Mouse (Mus musculus): ENCODE results near the gene Ppm1n. TPM values are rescaled to one million over a fixed set of nuclear protein-coding genes. Genes with fewer than 3 reads are reported as not detected.

Gene Ppm1n
- polyA plus RNA-seq, 1 experiment from 2014 or later: 0.17 TPM

GRCm38 (mm10) chr7:19226817-19227797 is 52.8 kb downstream of the Ppm1n start:
- no peaks in the 10 kb centered on the region for H3K36me3 ChIP-seq (ENCODE audit: control insufficient read depth, insufficient read depth, low read length)
- ATAC-seq (ENCODE audit: low FRiP score, low TSS enrichment): peak; percentile 11
- no peaks in the 10 kb centered on the region for H3K9me3 ChIP-seq (ENCODE audit: control insufficient read depth, low read length)
- no peaks in the 10 kb centered on the region for H3K27me3 ChIP-seq (ENCODE audit: control insufficient read depth, insufficient read depth, low read length)
- H3K4me1 ChIP-seq (replicated peaks; ENCODE audit: control insufficient read depth, insufficient read depth): peaks cover 6% of the 10 kb centered on the region
- H3K27ac ChIP-seq (replicated peaks): peak overlapping the region; percentile 87
- peak overlapping the region; percentile 38 for H3K4me3 ChIP-seq (ENCODE audit: low read depth, low read length)
- peak; percentile 52 for DNase-seq (ENCODE audit: low spot score)
- TF ChIP-seq EP300 (optimal IDR thresholded peaks at IDR 0.05): no peak
- H3K9ac ChIP-seq (ENCODE audit: low read length): peak overlapping the region; percentile 53
- 14% methylated on average over 20 of the region's 20 CpGs for WGBS
- peak overlapping the region; percentile 51 for H3K4me2 ChIP-seq (replicated peaks; ENCODE audit: low read depth)

Other genes with a start within 250 kb of the Ppm1n start
- gene Rsph6a, start 225.4 kb downstream of the Ppm1n start, polyA plus RNA-seq (2015; fragmentation: Nextera tagmentation; extraction: Ambion mirVana): not detected in 2 replicates
- 4.5 and 7.0 TPM in 2 replicates for gene Dmwd, start 203.8 kb downstream of the Ppm1n start, polyA plus RNA-seq (2015; fragmentation: Nextera tagmentation; extraction: Ambion mirVana)
- 91.3 and 103 TPM in 2 replicates for gene Dmpk, start 196.2 kb downstream of the Ppm1n start, polyA plus RNA-seq (2015; fragmentation: Nextera tagmentation; extraction: Ambion mirVana)
- 6.1 and 7.7 TPM in 2 replicates for gene Six5, start 185.5 kb downstream of the Ppm1n start, polyA plus RNA-seq (2015; fragmentation: Nextera tagmentation; extraction: Ambion mirVana)
- 0.72 and 0.76 TPM in 2 replicates for gene Gm4969, start 161.7 kb downstream of the Ppm1n start, polyA plus RNA-seq (2015; fragmentation: Nextera tagmentation; extraction: Ambion mirVana)
- gene Fbxo46, start 160.2 kb downstream of the Ppm1n start, polyA plus RNA-seq (2015; fragmentation: Nextera tagmentation; extraction: Ambion mirVana): 6.5 and 6.7 TPM in 2 replicates
- 11.3 and 11.8 TPM in 2 replicates for gene Qpctl, start 130.8 kb downstream of the Ppm1n start, polyA plus RNA-seq (2015; fragmentation: Nextera tagmentation; extraction: Ambion mirVana)
- gene Snrpd2, start 130.3 kb downstream of the Ppm1n start, polyA plus RNA-seq (2015; fragmentation: Nextera tagmentation; extraction: Ambion mirVana): 96.9 and 103 TPM in 2 replicates
- gene Gipr, start 113.9 kb downstream of the Ppm1n start, polyA plus RNA-seq (2015; fragmentation: Nextera tagmentation; extraction: Ambion mirVana): 0.22 and 0.27 TPM in 2 replicates
- 8.4 and 8.8 TPM in 2 replicates for gene Eml2, start 103.6 kb downstream of the Ppm1n start, polyA plus RNA-seq (2015; fragmentation: Nextera tagmentation; extraction: Ambion mirVana)
- 0.85 and 1.3 TPM in 2 replicates for gene Gpr4, start 67.5 kb downstream of the Ppm1n start, polyA plus RNA-seq (2015; fragmentation: Nextera tagmentation; extraction: Ambion mirVana)
- gene Opa3, start 51.7 kb downstream of the Ppm1n start, polyA plus RNA-seq (2015; fragmentation: Nextera tagmentation; extraction: Ambion mirVana): 20.3 and 20.7 TPM in 2 replicates
- 108 and 120 TPM in 2 replicates for gene Vasp, start 8.2 kb downstream of the Ppm1n start, polyA plus RNA-seq (2015; fragmentation: Nextera tagmentation; extraction: Ambion mirVana)
- 10.1 and 12.1 TPM in 2 replicates for gene Rtn2, start 2.6 kb upstream of the Ppm1n start, polyA plus RNA-seq (2015; fragmentation: Nextera tagmentation; extraction: Ambion mirVana)
- gene Fosb, start 30.0 kb upstream of the Ppm1n start, polyA plus RNA-seq (2015; fragmentation: Nextera tagmentation; extraction: Ambion mirVana): 0.21 and 0.38 TPM in 2 replicates
- gene Ercc1, start 64.7 kb upstream of the Ppm1n start, polyA plus RNA-seq (2015; fragmentation: Nextera tagmentation; extraction: Ambion mirVana): 32.8 and 36.9 TPM in 2 replicates
- 13.4 and 13.6 TPM in 2 replicates for gene Cd3eap, start 79.4 kb upstream of the Ppm1n start, polyA plus RNA-seq (2015; fragmentation: Nextera tagmentation; extraction: Ambion mirVana)
- 10.3 and 12.2 TPM in 2 replicates for gene Ppp1r13l, start 79.7 kb upstream of the Ppm1n start, polyA plus RNA-seq (2015; fragmentation: Nextera tagmentation; extraction: Ambion mirVana)
- 6.0 and 6.4 TPM in 2 replicates for gene Ercc2, start 101.9 kb upstream of the Ppm1n start, polyA plus RNA-seq (2015; fragmentation: Nextera tagmentation; extraction: Ambion mirVana)
- 24.3 and 26.5 TPM in 2 replicates for gene Klc3, start 124.0 kb upstream of the Ppm1n start, polyA plus RNA-seq (2015; fragmentation: Nextera tagmentation; extraction: Ambion mirVana)
- gene Ckm, start 124.7 kb upstream of the Ppm1n start, polyA plus RNA-seq (2015; fragmentation: Nextera tagmentation; extraction: Ambion mirVana): 42.1 and 43.6 TPM in 2 replicates
- gene Mark4, start 178.8 kb upstream of the Ppm1n start, polyA plus RNA-seq (2015; fragmentation: Nextera tagmentation; extraction: Ambion mirVana): 5.2 and 5.3 TPM in 2 replicates
- gene Exoc3l2, start 183.3 kb upstream of the Ppm1n start, polyA plus RNA-seq (2015; fragmentation: Nextera tagmentation; extraction: Ambion mirVana): 0.97 and 1.1 TPM in 2 replicates
- 3.2 and 3.7 TPM in 2 replicates for gene Bloc1s3, start 228.3 kb upstream of the Ppm1n start, polyA plus RNA-seq (2015; fragmentation: Nextera tagmentation; extraction: Ambion mirVana)
- gene Trappc6a, start 228.3 kb upstream of the Ppm1n start, polyA plus RNA-seq (2015; fragmentation: Nextera tagmentation; extraction: Ambion mirVana): 113 and 123 TPM in 2 replicates
- 30.8 and 33.0 TPM in 2 replicates for gene Nkpd1, start 237.8 kb upstream of the Ppm1n start, polyA plus RNA-seq (2015; fragmentation: Nextera tagmentation; extraction: Ambion mirVana)

All from stomach, postnatal 0 days (tissue).